Mouse (Mus musculus) MN1 (cell line): ENCODE data around the gene Ntm.

Experiments
- DNase-seq: peaks from one replicate; pipeline ENCODE4 v3.0.0-alpha.2; 2016; ENCODE audit warnings: low spot score

Ntm gene

DNA sequence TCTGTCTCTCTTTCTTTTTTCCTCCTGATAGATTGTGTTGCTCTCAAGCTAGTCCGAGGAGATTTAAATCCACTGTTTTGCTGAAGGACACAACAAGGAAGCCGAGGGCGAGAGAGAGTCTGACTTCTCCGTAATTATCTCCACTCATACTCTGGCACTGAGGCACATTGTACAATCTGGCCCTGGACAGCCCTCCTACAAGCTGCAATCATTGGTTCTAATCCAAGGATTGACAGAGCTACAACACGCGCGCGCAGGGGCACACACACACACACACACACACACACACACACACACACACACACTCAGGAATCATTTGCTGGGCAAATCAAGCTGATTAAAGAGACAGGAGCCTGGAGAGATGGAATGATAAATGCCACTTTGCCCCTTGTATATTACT, at the start of gene Ntm:
Gene Ntm, minus strand, starts transcription at position 164 of the 400 bp plus-strand sequence.
- no peak for DNase-seq

DNA sequence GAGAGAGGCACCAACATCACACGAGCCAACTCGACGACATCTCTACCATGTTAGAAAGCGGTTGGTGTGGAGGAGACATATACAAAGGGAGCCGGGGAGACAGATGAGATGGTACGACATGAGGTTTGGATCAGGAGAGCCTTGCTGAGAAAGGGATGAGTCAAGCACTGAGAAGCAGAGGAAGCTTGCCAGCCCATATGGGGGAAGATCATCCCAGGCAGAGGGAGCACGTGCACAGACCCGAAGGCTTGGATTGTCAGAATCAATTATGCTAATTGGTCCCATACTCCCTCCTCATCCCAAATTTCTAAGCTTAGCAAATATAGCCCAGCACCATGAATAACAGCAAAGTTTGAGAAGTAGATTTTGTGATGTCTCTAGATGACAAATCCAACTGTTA, 42.8 kb upstream of the Ntm start:
- DNase-seq: no peak

DNA sequence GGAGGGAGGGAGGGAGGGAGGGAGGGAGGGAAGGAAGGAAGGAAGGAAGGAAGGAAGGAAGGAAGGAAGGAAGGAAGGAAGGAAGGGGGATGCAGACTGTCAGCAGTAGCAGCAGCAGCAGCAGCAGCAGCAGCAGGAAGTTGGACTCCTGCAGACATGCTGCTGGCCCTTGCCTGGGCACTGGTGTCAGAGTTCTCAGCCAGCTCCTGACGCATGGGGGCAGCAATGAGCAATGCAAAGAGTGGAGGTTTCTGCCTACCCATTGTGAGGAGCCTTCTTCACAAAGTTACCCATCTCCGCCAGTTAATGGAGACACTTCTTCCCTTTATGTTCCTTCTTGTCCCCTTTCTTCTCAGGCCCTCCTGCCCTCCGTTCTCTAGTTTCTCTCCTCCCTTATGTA, 40.7 kb upstream of the Ntm start:
- DNase-seq: no peak

DNA sequence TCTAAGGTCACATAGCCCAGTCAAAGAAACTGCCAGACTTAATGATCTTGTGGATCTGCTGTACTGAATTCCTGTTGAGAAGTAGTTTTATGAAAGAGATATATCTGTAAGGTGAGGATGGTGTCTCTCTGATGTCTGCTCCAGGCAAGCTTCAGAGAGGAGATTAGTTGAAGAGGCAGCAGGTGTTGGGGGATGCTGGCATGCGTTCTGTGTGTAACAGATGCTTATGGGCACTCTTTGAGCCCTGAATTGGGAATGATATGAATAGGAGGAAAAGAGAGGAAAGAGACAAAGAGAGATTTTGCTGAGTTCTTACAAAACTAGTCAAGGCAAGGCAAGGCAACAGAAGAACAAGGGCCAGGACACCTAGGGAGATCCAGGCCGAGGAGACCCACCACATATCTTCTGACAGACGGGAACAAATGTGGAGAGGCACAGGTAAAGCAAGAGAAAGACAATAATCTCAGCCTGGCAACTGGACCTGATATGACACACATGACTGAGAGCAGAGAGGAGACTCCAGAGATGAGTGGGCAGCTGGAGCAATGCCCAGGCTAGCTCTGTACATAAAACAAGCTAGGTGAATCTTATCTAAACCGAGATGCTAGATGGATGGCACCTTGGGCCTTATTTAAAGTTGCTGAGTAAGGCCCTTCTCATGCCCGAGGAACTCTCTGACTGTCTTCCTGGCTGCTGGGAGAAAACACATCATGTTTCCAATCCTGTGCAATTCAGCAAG, 18.4 kb upstream of the Ntm start:
- no peak for DNase-seq

DNA sequence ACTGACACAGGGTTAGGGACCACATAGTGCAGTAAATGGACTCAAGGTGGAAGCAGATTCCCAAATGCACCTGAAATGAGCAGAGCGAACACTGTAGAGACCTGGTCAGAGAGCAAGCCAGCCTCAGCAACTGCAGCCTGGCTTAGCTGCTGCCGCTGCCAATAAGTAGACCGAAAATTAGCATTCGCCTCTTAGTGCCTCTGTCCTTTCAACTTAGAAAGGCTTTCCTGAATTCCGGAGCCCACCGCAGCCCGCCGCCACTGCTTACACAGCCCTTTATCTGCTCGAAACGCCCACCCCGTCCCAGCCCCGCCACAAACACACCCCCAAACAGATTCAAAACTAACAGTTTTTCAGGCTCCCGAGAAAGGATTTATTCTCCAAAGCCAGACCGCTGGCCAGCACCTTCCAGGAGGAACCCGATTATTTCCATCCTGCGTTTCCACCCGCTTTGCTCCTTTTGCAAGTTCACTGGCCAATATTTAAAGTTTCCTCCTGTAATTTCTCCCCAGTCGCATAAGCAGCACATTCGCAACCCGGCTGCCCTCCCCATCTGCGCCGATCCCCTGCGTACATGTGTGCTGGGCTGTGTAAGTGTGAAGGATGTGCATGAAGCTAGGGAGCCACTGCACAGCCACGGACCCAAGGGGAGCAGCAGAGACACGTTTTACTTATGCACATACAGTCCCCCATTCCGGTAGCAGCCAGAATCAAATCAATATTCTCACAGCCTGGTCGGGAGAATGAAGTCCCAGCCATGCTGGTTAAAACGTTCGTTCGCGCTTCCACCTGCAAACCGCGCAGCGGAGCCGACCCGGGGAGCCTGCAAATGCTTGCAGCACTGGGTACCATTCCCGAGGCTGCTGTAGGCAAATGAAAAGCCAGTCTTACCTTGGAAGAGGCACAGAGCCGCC, 730 bp downstream of the Ntm start:
- DNase-seq: no peak

DNA sequence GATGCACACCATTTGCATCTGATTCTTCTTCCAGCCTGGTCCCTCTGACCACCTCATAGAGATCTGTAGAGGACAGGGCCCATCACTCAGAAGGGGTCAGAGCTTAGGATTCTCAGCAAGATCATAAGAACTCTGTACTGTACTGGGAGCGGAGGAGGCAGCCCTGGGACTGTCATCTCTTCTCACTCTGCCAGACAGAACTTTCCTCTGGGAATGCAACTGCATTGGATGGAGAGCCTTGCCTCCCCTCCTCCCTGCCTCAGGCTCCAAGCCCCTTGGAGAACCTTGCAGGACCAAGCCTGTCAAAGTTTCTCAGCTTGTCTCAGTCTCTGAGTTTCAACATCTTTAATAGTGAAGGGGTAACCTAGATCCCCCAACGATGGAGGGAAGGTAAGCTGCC, 1.4 kb downstream of the Ntm start:
- DNase-seq: no peak

DNA sequence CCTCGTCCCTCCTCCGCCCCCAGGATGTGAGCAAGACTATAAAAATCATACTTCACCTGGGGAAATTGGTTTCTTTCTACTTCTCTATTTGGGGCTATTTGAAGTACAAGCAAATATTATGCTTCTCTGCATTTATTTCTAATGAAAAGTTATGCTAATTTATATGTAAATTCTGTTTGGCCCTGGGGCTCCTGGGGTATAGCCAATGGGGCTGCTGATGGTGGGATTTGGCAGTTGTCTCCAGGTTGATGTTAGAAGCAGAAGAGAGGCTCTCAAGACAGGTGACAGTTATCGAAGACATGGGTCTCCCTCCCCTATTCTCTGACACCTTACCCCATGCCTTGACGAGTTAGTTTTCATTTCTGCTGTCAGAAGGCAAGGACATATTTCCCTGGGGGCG, 2.2 kb downstream of the Ntm start:
- DNase-seq: no peak

DNA sequence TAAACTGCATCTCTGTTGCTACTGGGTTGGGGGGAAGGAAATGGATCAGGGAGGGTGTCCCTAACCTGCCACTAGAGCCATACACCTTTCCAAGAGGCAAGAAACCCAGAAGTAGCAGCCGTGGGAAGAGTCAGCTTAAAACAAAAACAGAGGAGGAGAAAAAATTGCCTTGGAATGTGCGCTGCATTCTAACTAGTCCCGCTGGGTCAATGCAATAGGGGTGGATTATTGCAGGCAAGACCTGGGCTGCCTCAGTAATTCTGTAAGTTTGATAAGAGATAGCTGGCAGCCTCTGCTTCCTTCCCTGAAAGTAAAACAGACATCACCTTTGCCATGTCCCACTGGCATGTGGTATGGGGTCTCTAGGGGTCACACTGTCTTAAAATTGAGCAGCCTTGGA, 2.7 kb downstream of the Ntm start:
- DNase-seq: no peak

DNA sequence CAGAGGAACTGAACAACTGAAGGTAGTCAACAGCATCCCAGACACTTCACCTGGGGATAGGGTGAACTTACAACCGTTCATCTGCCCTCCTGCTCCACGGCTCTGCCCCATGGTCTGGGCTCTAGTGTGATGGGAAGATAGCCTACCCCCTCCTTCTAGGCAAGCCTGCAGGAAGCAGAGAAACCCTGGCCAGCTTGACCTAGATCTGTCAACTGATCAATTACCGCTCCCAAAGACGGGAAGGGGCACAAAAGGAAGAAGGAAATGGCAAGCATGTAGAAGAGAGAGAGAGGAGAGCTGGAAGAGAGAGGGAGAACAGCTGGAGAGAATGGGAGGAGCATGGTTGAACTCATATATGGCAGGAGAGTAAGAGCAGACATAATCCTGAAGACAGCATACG, 6.0 kb downstream of the Ntm start:
- no peak for DNase-seq

DNA sequence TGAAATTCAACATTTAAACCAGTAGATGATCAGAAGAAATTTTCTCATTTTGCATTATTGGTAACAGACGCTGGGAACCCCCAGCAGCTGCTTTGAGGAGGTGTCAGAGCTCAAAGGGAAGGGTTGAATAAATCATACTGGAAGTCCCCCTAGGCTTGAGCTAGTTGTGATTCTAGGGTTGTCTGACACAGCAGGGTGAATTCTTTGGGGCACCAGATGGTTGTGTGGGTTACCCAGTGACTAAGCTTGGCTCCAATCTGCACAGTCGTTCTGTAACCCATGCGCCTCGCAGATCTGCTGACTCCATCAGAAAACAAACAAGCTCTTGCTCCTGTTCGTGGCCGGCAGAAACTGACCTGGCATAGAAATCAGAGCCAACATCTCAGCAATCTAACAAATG, 8.9 kb downstream of the Ntm start:
- DNase-seq: no peak

DNA sequence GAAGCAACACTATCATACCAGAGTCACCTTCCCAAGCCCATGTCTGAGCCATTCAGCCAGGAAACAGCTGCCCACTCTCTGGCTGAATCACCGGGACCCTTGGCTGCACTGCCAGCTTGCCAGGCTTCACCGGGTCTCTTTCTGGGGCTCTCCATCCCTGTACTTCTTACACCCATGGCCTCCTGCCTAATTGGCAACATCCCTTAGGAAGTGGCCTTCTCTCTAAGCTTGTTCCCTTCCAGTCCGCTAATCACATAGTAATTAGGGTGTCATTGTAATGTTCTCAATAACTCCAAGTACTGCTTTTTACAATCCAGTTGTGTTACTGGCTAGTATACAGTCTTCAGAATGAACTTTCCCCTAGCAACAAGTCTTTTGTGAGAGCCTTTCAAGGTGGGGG, 13.9 kb downstream of the Ntm start:
- no peak for DNase-seq

DNA sequence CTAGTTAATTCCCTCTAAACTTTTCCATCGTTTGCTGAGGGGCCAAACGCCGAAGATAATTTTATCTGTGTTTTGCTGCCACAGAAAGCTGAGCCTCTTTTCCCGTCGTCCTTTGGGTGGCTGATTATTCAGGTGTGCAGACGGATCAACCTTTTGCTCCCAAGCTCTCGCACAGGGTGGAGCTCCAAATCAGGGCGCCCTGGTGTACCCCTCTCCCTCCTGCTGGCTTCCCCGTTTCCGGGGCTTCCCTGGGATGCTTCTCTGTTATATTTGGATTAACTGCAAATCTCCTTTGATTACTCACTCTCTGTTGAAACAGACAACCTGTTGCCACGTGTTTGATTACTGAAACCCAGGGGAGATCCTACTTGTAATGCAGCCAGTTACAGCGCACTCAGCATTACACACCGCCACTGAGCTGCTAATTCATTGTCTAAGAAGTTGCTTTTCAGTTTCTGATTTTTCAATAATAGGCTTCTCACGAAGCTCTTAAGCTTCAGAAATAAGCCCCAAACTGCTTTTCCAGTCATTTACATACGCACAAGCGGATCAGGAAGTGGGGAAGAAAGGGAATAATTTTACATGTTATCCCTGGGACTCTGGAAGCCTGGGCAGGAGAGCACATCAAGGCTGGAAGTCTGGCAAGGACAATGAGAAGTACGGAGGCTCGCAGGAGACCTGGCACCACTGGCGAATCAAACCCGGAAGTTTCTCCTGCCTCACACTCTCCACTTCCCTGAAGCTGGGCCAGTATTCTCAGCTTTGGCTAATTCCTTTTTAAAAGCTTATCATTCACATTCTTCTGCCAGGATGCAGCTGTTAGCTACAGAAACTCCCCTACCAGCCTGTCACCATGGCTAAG, 19.5 kb downstream of the Ntm start:
- no peak for DNase-seq

DNA sequence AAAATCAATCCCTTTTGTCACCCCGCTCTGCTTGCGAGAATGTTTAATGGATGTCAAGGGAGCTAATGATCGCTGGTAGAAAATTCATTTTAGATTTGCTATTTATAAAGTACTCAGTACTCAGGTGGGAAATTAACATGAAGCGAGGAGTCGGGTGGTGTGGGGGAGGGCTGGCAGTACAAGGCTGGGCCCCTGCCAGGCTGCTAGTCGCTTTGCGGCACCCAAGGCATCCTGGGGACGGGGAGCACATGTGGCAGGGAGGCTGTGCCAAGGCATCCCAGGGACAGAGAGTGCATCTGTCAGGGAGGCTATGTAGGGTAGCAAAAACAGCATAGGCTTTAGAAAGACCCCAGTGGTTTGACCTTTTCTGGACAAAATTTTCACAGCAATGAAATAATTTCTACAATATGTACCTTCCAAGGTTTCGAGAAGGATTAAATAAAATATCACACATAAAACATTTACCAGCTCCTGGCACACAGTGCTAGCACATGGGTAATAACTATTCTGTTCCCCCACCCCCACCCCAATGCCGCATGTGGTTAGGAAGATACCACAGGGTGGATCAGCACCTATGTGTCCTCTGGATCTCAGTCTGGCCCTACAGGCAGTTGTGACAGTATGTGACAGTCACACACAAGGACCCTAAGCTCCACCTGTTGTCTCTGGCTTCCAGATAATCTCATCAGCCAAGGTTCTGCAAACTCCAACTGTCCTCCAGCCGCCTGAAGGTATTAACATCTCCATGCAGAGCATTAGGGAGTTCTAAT, 20.6 kb downstream of the Ntm start:
- DNase-seq: no peak

DNA sequence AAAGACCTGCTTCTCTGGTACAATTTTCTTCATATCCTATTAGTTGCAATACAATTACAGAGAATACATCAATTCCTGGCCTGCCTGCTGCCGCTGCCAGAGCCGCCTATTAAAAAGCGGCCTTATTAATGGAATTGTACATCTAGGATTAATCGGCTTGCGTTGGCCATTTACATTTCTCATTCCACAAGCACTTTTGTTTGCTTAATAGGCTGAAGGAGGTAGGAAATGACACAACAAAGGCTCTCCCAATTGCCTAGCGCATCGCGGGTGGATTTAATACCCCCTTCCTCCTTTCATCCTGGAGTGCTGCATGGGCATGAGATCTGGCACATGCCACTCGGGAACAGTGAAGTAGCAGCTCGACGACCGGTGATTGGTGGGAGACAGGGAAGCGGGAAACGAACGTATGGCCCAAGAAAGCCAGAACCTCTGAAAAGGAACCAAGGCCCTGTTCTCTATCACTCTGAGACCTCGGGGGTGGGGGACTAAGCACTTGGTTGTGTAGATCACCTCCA, 23.4 kb downstream of the Ntm start:
- no peak for DNase-seq

DNA sequence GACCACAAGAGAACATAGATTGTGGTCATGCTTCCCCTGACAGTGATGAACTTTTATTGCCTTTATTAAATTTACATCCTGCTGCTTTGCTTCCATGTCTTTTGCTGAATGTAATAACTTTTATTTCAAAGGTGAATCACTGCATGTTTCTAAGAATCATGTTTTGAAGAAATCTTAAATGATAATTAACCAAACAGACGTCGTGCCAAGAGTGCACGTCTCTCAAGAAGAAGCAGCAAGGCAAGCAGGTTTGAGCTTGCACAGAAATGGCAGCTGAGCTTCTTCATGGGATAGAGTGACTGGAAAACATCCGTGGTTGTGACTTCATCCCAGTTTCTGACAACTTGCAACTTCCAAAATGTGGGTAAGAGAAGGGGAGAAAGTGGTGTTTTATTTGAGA, 34.1 kb downstream of the Ntm start:
- no peak for DNase-seq

DNA sequence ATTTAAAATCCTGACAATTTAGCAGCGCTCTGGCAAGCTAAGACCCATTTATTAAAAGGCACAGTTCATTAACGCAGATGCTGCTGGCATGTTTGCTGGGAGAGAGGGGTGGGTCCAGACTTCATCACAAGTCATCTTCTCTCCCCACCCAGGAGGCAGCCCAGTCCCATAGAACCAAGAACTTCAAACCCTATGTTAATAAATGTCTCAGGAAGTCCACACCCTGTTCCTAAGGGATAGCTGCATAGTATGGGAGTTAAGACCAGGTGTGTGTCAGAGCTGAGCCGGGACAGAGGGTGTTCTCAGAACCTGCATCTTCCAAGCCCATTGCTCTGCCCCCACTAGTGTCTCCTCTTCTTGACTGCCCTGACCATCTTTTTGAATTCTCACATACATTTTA, 37.6 kb downstream of the Ntm start:
- no peak for DNase-seq

DNA sequence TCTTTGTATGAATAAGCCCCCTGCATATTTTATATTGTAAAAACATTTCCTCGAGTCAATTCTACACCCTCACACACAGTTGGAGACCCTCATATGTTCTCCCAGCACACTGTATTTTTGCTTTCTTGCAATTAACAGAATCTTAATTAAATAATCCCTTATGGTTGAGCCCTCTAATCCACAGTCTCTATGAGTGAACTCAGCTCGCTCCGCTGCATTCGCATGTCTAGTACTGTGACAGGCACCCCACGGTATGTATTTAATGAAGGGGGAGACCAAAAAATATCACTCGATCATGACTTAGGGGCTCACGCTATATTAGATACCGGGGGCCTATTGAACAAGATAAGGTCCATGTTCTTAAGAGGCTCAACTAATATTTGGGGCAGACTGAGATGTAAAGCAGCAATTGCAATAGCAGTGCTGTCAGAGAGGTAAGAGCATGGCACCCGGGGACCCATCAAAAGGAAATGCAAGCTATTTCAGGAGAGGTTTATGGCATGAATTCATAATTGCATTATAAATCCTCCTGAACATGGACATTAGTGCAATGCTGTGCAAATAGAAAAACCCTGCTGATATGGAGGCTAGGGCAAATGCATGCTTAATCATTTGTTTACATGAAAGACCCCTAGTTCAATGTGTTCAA, 64.4 kb downstream of the Ntm start:
- no peak for DNase-seq

DNA sequence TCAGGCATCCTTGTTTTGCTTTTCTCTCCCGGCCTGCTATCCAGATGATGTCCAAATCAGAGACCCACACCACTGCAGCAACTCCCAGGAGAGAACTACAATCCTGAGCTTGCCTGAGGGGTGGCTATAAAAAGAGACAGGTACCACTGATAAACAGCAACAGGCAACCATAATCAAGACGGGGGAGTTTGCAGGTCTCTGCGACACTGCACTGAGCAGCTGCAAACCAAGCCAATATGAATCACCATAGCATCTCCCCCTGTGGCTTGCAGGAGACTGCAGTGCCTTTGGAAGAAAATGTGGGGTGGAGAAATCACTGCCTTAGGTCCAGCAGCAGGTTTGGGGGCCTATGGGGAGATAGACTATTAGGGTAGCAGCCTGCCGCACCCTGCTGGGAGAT, 65.5 kb downstream of the Ntm start:
- no peak for DNase-seq

DNA sequence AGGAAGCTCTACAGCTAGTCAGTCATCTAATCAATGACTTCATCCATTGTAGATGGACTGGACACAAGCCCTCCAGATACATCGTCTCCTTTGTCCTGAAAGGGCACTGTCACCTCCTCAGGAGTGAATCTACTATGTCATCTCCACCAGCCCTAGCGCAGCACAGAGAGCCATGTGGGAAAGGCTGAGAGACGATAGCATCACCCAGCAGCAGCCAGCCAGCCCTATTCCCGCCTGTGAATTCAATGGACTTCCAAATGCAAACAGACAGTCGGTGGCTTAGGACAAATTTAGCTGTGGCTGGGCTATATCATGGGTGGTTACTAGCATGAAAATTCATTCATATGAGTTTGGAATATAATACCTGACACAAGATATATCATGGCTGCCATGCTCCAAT, 70.1 kb downstream of the Ntm start:
- no peak for DNase-seq

DNA sequence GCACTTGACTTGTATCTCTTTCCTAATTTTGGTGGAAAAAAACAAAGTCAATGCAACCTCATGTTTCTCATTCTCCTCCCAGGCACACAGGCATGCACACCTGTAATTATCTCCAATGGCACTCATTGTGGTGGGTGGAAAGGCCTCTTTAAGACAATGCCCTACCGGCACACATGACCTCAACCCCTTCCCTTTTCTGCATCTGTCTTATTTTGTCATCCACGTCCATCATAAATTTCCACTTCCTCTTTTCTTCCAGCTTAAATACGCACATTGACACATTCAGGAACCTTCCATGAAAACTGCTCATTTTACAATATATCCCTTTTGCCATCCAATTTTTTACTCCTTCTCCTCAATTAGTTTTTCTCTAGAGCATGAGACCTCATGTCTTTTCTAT, 74.2 kb downstream of the Ntm start:
- no peak for DNase-seq

DNA sequence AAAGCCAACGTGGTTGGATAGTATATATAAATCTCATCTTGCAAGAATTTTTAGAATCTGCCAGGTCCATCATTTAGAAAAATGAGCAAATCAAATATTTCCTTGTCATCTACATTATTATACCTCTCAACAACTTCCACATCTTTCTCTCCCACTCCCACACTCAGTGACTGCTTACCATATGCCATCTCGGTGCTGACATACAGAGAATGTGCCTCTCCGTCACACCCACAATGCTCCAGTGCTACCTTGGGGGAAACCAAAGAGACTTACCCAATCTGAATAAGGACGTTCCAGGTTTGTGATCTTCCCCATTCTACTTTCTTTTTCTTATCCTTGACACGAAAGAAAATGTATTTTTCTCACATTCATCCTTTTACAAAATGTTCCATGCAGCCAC, 75.0 kb downstream of the Ntm start:
- DNase-seq: no peak
